Mouse (Mus musculus) lung, embryonic 14.5 days (tissue): ENCODE measurements around the gene Cnpy1. TPM values are rescaled to one million over a fixed set of nuclear protein-coding genes. Genes with fewer than 3 reads are reported as not detected.

Source experiments
- ATAC-seq: fragments of 200-750 bp; cut with Nextera tagmentation; 2 replicates; pipeline ENCODE4 v1.8.0; 2017; ENCODE audit warnings: mild to moderate bottlenecking, moderate TSS enrichment, moderate library complexity; ENCODE audit not compliant: insufficient read depth
- DNase-seq: peaks from one replicate; pipeline ENCODE4 v3.0.0-alpha.2; 2015
- H3K27ac ChIP-seq: fragments of 300-500 bp; sonication (generic); 2 replicates; pipeline ENCODE4 v1.5.1; 2014; ENCODE audit warnings: low read depth, mild to moderate bottlenecking, moderate library complexity
- H3K27me3 ChIP-seq: fragments of 300-500 bp; sonication (generic); 2 replicates; pipeline ENCODE4 v1.6.1; 2014; ENCODE audit warnings: low read length, control low read depth; ENCODE audit not compliant: insufficient read depth
- H3K36me3 ChIP-seq: fragments of 300-500 bp; sonication (generic); 2 replicates; pipeline ENCODE4 v1.6.1; 2014; ENCODE audit warnings: control low read depth; ENCODE audit not compliant: insufficient read depth
- H3K4me1 ChIP-seq: fragments of 300-500 bp; sonication (generic); 2 replicates; pipeline ENCODE4 v1.6.1; 2014; ENCODE audit warnings: antibody characterized with exemption, control low read depth; ENCODE audit not compliant: insufficient read depth
- H3K4me2 ChIP-seq: fragments of 300-500 bp; sonication (generic); 2 replicates; pipeline ENCODE4 v1.6.1; 2014; ENCODE audit warnings: mild to moderate bottlenecking
- H3K4me3 ChIP-seq: fragments of 300-500 bp; sonication (generic); 2 replicates; pipeline ENCODE4 v1.5.1; 2014; ENCODE audit warnings: low read depth, low read length
- H3K9ac ChIP-seq: fragments of 300-500 bp; sonication (generic); 2 replicates; pipeline ENCODE4 v1.6.1; 2014
- H3K9me3 ChIP-seq: fragments of 300-500 bp; sonication (generic); 2 replicates; pipeline ENCODE4 v1.6.1; 2016; ENCODE audit warnings: low read depth, low read length, control low read depth
- CTCF ChIP-seq: IDR thresholded peaks from 2 replicates; pipeline ENCODE4 v1.5.1; 2016; ENCODE audit warnings: antibody characterized with exemption, low read depth
- WGBS: fragments of 180-500 bp; shearing (Covaris S2); extraction: QIAGEN DNeasy Blood & Tissue Kit; methylation state at CpG from one replicate; pipeline ENCODE4 v1.1.7; 2014; 5-methylcytosine and 5-hydroxymethylcytosine counted together
- polyA plus RNA-seq: library from polyadenylated mRNA; unstranded; fragments of >200 nt; fragmentation: Nextera tagmentation; extraction: Ambion mirVana; gene quantifications from 2 replicates; pipeline ENCODE4 v1.2.1, GENCODE M21; 2014

Gene Cnpy1
- 0.37 and 0.49 TPM in 2 replicates for polyA plus RNA-seq

GRCm38 (mm10) chr5:28245574-28245973 is at the start of gene Cnpy1:
TSS of gene Cnpy1 (minus strand) at chr5:28245806.
- WGBS, result 62% methylated on average over 11 of the region's 11 CpGs
- no peak for ATAC-seq

GRCm38 (mm10) chr5:28293990-28294389 is 48.4 kb upstream of the Cnpy1 start:
- ATAC-seq, result peak; percentile 14; the same call in 1 of the 2 replicates
- H3K4me3 ChIP-seq, result no peak overlapping the region
- no peak overlapping the region for H3K27ac ChIP-seq
- WGBS, result 6% methylated on average over 6 of the region's 6 CpGs
- H3K4me2 ChIP-seq, result no peak overlapping the region
- peak; percentile 99 for TF ChIP-seq CTCF
- no peaks in the 10 kb centered on the region for H3K4me1 ChIP-seq
- no peaks in the 10 kb centered on the region for H3K36me3 ChIP-seq
- no peak overlapping the region for H3K9ac ChIP-seq
- H3K27me3 ChIP-seq, result no peaks in the 10 kb centered on the region
- no peaks in the 10 kb centered on the region for H3K9me3 ChIP-seq
- DNase-seq, result peak; percentile 89

More at GRCm38 (mm10) chr5:28245574-28245973, at the start of gene Cnpy1:
- no peaks in the 10 kb centered on the region for H3K27me3 ChIP-seq
- no peak within 1 kb of the TSS for H3K4me3 ChIP-seq
- no peaks in the 10 kb centered on the region for H3K9me3 ChIP-seq
- no peak for DNase-seq
- no peak within 1 kb of the TSS for H3K9ac ChIP-seq
- no peak within 1 kb of the TSS for H3K4me2 ChIP-seq
- H3K27ac ChIP-seq, result no peak within 1 kb of the TSS
- H3K4me1 ChIP-seq, result no peaks in the 10 kb centered on the region
- TF ChIP-seq CTCF, result no peak
- H3K36me3 ChIP-seq, result no peaks in the 10 kb centered on the region

GRCm38 (mm10) chr5:28292281-28292680 is 46.7 kb upstream of the Cnpy1 start:
- Histone ChIP-seq H3K36me3 (no peaks in the 10 kb centered on the region), H3K27ac (no peak overlapping the region), H3K4me1 (no peaks in the 10 kb centered on the region), H3K4me3 (no peak overlapping the region), H3K27me3 (no peaks in the 10 kb centered on the region), H3K9me3 (no peaks in the 10 kb centered on the region), H3K9ac (no peak overlapping the region), H3K4me2 (no peak overlapping the region)
- no peak for TF ChIP-seq CTCF
- ATAC-seq, result no peak
- 36% methylated on average over 3 of the region's 3 CpGs for WGBS
- no peak for DNase-seq

GRCm38 (mm10) chr5:28291118-28291850 is 45.7 kb upstream of the Cnpy1 start:
- H3K27ac ChIP-seq, result no peak overlapping the region
- 72% methylated on average over 5 of the region's 5 CpGs for WGBS
- TF ChIP-seq CTCF, result no peak
- no peaks in the 10 kb centered on the region for H3K9me3 ChIP-seq
- no peak overlapping the region for H3K9ac ChIP-seq
- H3K4me1 ChIP-seq, result no peaks in the 10 kb centered on the region
- no peaks in the 10 kb centered on the region for H3K36me3 ChIP-seq
- ATAC-seq, result no peak
- no peak for DNase-seq
- no peak overlapping the region for H3K4me3 ChIP-seq
- H3K4me2 ChIP-seq, result no peak overlapping the region
- H3K27me3 ChIP-seq, result no peaks in the 10 kb centered on the region

GRCm38 (mm10) chr5:28290630-28291029 is 45.0 kb upstream of the Cnpy1 start:
- Histone ChIP-seq H3K9me3 (no peaks in the 10 kb centered on the region), H3K36me3 (no peaks in the 10 kb centered on the region), H3K4me1 (no peaks in the 10 kb centered on the region), H3K4me2 (no peak overlapping the region), H3K27me3 (no peaks in the 10 kb centered on the region), H3K4me3 (no peak overlapping the region), H3K9ac (no peak overlapping the region), H3K27ac (no peak overlapping the region)
- ATAC-seq, result no peak
- no peak for DNase-seq
- no peak for TF ChIP-seq CTCF
- 67% methylated on average over 1 of the region's 1 CpGs for WGBS

GRCm38 (mm10) chr5:28289111-28289510 is 43.5 kb upstream of the Cnpy1 start:
- H3K4me3 ChIP-seq, result no peak overlapping the region
- H3K27me3 ChIP-seq, result no peaks in the 10 kb centered on the region
- no peak overlapping the region for H3K9ac ChIP-seq
- H3K4me1 ChIP-seq, result no peaks in the 10 kb centered on the region
- no peaks in the 10 kb centered on the region for H3K36me3 ChIP-seq
- no peak for TF ChIP-seq CTCF
- ATAC-seq (no peak), DNase-seq (no peak)
- WGBS, result 41% methylated on average over 3 of the region's 3 CpGs
- H3K9me3 ChIP-seq, result no peaks in the 10 kb centered on the region
- no peak overlapping the region for H3K4me2 ChIP-seq
- no peak overlapping the region for H3K27ac ChIP-seq

GRCm38 (mm10) chr5:28277279-28277678 is 31.7 kb upstream of the Cnpy1 start:
- H3K27me3 ChIP-seq, result no peaks in the 10 kb centered on the region
- no peak overlapping the region for H3K4me3 ChIP-seq
- 41% methylated on average over 2 of the region's 2 CpGs for WGBS
- H3K36me3 ChIP-seq, result no peaks in the 10 kb centered on the region
- no peak overlapping the region for H3K4me2 ChIP-seq
- H3K27ac ChIP-seq, result no peak overlapping the region
- no peak overlapping the region for H3K9ac ChIP-seq
- no peaks in the 10 kb centered on the region for H3K4me1 ChIP-seq
- H3K9me3 ChIP-seq, result no peaks in the 10 kb centered on the region
- DNase-seq, result no peak
- TF ChIP-seq CTCF, result no peak
- no peak for ATAC-seq
